Mouse (Mus musculus): ENCODE results near the gene Gm9837.

The Gm9837 gene

GRCm38 (mm10) chr11:53452396-53452795 is 17.9 kb downstream of the Gm9837 start:
- no peak for TF ChIP-seq GATA4 (IDR thresholded peaks at IDR 0.05; ENCODE audit: insufficient replicate concordance, low read length)

- no peak for TF ChIP-seq GATA4 (IDR thresholded peaks at IDR 0.05; ENCODE audit: insufficient replicate concordance, low read length)
Measured at GRCm38 (mm10) chr11:53451361-53451760, 18.9 kb downstream of the Gm9837 start.

- no peak for TF ChIP-seq GATA4 (IDR thresholded peaks at IDR 0.05; ENCODE audit: insufficient replicate concordance, low read length)
Measured at GRCm38 (mm10) chr11:53450070-53450705, 20.1 kb downstream of the Gm9837 start.

- no peak for TF ChIP-seq GATA4 (IDR thresholded peaks at IDR 0.05; ENCODE audit: insufficient replicate concordance, low read length)
Measured at GRCm38 (mm10) chr11:53448529-53448928, 21.8 kb downstream of the Gm9837 start.

- TF ChIP-seq GATA4 (IDR thresholded peaks at IDR 0.05; ENCODE audit: insufficient replicate concordance, low read length): no peak
Measured at GRCm38 (mm10) chr11:53447996-53448395, 22.3 kb downstream of the Gm9837 start.

GRCm38 (mm10) chr11:53446183-53446582 is 24.1 kb downstream of the Gm9837 start:
- TF ChIP-seq GATA4 (IDR thresholded peaks at IDR 0.05; ENCODE audit: insufficient replicate concordance, low read length): no peak

GRCm38 (mm10) chr11:53445562-53445961 is 24.7 kb downstream of the Gm9837 start:
- TF ChIP-seq GATA4 (IDR thresholded peaks at IDR 0.05; ENCODE audit: insufficient replicate concordance, low read length): no peak

- TF ChIP-seq GATA4 (IDR thresholded peaks at IDR 0.05; ENCODE audit: insufficient replicate concordance, low read length): no peak
Measured at GRCm38 (mm10) chr11:53443861-53444260, 26.4 kb downstream of the Gm9837 start.

- peak; percentile 75; the same call in 1 of the 2 replicates for TF ChIP-seq GATA4 (IDR thresholded peaks at IDR 0.05; ENCODE audit: insufficient replicate concordance, low read length)
Measured at GRCm38 (mm10) chr11:53441921-53442320, 28.4 kb downstream of the Gm9837 start.

GRCm38 (mm10) chr11:53436338-53436737 is 33.9 kb downstream of the Gm9837 start:
- TF ChIP-seq GATA4 (IDR thresholded peaks at IDR 0.05; ENCODE audit: insufficient replicate concordance, low read length): no peak

GRCm38 (mm10) chr11:53435504-53435903 is 34.8 kb downstream of the Gm9837 start:
- TF ChIP-seq GATA4 (IDR thresholded peaks at IDR 0.05; ENCODE audit: insufficient replicate concordance, low read length): no peak

- no peak for TF ChIP-seq GATA4 (IDR thresholded peaks at IDR 0.05; ENCODE audit: insufficient replicate concordance, low read length)
Measured at GRCm38 (mm10) chr11:53433057-53433456, 37.2 kb downstream of the Gm9837 start.

GRCm38 (mm10) chr11:53431347-53432056 is 38.8 kb downstream of the Gm9837 start:
- peak; percentile 88 for TF ChIP-seq GATA4 (IDR thresholded peaks at IDR 0.05; ENCODE audit: insufficient replicate concordance, low read length)

- no peak; the same call in 1 of the 2 replicates for TF ChIP-seq GATA4 (IDR thresholded peaks at IDR 0.05; ENCODE audit: insufficient replicate concordance, low read length)
Measured at GRCm38 (mm10) chr11:53430670-53431346, 39.5 kb downstream of the Gm9837 start, which contains the start of the genes Uqcrq and Gdf9. TSS of gene Uqcrq (minus strand) at chr11:53430831. TSS of gene Gdf9 (plus strand) at chr11:53431023.

GRCm38 (mm10) chr11:53430300-53430669 is 40.0 kb downstream of the Gm9837 start:
- peak; percentile 79; the same call in 1 of the 2 replicates for TF ChIP-seq GATA4 (IDR thresholded peaks at IDR 0.05; ENCODE audit: insufficient replicate concordance, low read length)

- no peak for TF ChIP-seq GATA4 (IDR thresholded peaks at IDR 0.05; ENCODE audit: insufficient replicate concordance, low read length)
Measured at GRCm38 (mm10) chr11:53429182-53429581, 41.1 kb downstream of the Gm9837 start.
